Mouse (Mus musculus) CH12.LX (cell line): ENCODE measurements around the gene Catip. TPM values are rescaled to one million over a fixed set of nuclear protein-coding genes. Genes with fewer than 3 reads are reported as not detected.

Source experiments
- DNase-seq: peaks from one replicate; pipeline ENCODE4 v3.0.0-alpha.2; 2013; ENCODE audit errors: extremely low read depth
- H3K27ac ChIP-seq: 2 replicates; pipeline ENCODE4 v1.5.1; 2012; ENCODE audit warnings: low read depth, mild to moderate bottlenecking, control low read depth, moderate library complexity; ENCODE audit not compliant: insufficient read depth
- H3K27me3 ChIP-seq: replicated peaks from 2 replicates; pipeline ENCODE3; 2012; ENCODE audit warnings: inconsistent platforms
- H3K36me3 ChIP-seq, 2 experiments: replicated peaks in 1 of 2; 2 replicates each; pipeline versions ENCODE3 to v1.6.1; 2012; ENCODE audit warnings: inconsistent platforms in 1 of 2, low read length in 1 of 2, mild to moderate bottlenecking in 1 of 2, mixed read lengths in 1 of 2, moderate library complexity in 1 of 2; ENCODE audit not compliant: control insufficient read depth in 1 of 2, insufficient read depth in 1 of 2
- H3K4me1 ChIP-seq, 2 experiments: 2 replicates each; pipeline ENCODE4 v1.6.1; 2012; ENCODE audit warnings: inconsistent platforms in 1 of 2, moderate library complexity in 1 of 2; ENCODE audit not compliant: insufficient read depth in 2 of 2, control insufficient read depth in 1 of 2
- H3K4me2 ChIP-seq: 2 replicates; pipeline ENCODE4 v1.6.1; 2012; ENCODE audit warnings: low read depth, mild to moderate bottlenecking, control low read depth; ENCODE audit not compliant: poor library complexity, insufficient read depth, severe bottlenecking
- H3K4me3 ChIP-seq, 3 experiments: fragments of 150-350 bp in 1 of 3; sonication (generic) in 1 of 3; replicated peaks in 1 of 3; 2 replicates each; pipeline versions ENCODE3 to v1.5.1; 2011 to 2012; ENCODE audit warnings: low read depth in 2 of 3, low read length in 2 of 3, mild to moderate bottlenecking in 2 of 3, moderate library complexity in 2 of 3, control low read depth in 1 of 3, improper control_type of control experiment in 1 of 3, inconsistent platforms in 1 of 3, mixed read lengths in 1 of 3; ENCODE audit not compliant: poor library complexity in 1 of 3
- H3K79me2 ChIP-seq: replicated peaks from 2 replicates; pipeline ENCODE4 v1.6.1; 2012; ENCODE audit warnings: mild to moderate bottlenecking, moderate library complexity; ENCODE audit not compliant: control insufficient read depth, poor library complexity, insufficient read depth, severe bottlenecking; ENCODE audit errors: extremely low read depth
- H3K9ac ChIP-seq: 2 replicates; pipeline ENCODE4 v1.6.1; 2012; ENCODE audit warnings: low read depth, mild to moderate bottlenecking, control low read depth, moderate library complexity; ENCODE audit not compliant: insufficient read depth
- H3K9me3 ChIP-seq: replicated peaks from 2 replicates; pipeline ENCODE3; 2012; ENCODE audit warnings: low read length, inconsistent platforms, mixed read lengths
- BHLHE40 ChIP-seq: IDR thresholded peaks from 2 replicates; pipeline ENCODE4 v1.6.1; 2011; ENCODE audit warnings: mild to moderate bottlenecking, low read depth, low read length, improper control_type of control experiment
- CHD1 ChIP-seq: IDR thresholded peaks from 2 replicates; pipeline ENCODE4 v1.6.1; 2012; ENCODE audit warnings: low read depth, low read length, improper control_type of control experiment, inconsistent platforms
- CHD2 ChIP-seq: IDR thresholded peaks from 2 replicates; pipeline ENCODE4 v1.6.1; 2011; ENCODE audit warnings: low read length, improper control_type of control experiment
- E2F4 ChIP-seq: IDR thresholded peaks from 2 replicates; pipeline ENCODE4 v1.6.1; 2011; ENCODE audit warnings: low read depth, low read length, improper control_type of control experiment; ENCODE audit not compliant: insufficient replicate concordance
- ETS1 ChIP-seq: conservative IDR thresholded peaks from 2 replicates; pipeline ENCODE4 v1.6.1; 2012; ENCODE audit warnings: low read depth, mild to moderate bottlenecking, inconsistent platforms, low read length, improper control_type of control experiment, moderate library complexity
- GABPA ChIP-seq: IDR thresholded peaks from 2 replicates; pipeline ENCODE4 v1.6.1; 2012; ENCODE audit warnings: low read depth, low read length, improper control_type of control experiment, inconsistent platforms; ENCODE audit not compliant: insufficient replicate concordance
- HCFC1 ChIP-seq: IDR thresholded peaks from 2 replicates; pipeline ENCODE4 v1.6.1; 2012; ENCODE audit warnings: low read depth, mild to moderate bottlenecking, inconsistent platforms, low read length, improper control_type of control experiment
- JUND ChIP-seq: conservative IDR thresholded peaks from 2 replicates; pipeline ENCODE4 v1.6.1; 2011; ENCODE audit warnings: low read depth, low read length, improper control_type of control experiment
- MAX ChIP-seq: IDR thresholded peaks from 2 replicates; pipeline ENCODE4 v1.6.1; 2011; ENCODE audit warnings: low read length, improper control_type of control experiment
- MAZ ChIP-seq: IDR thresholded peaks from 2 replicates; pipeline ENCODE4 v1.6.1; 2012; ENCODE audit warnings: low read depth, mild to moderate bottlenecking, inconsistent platforms, low read length, improper control_type of control experiment, moderate library complexity
- MEF2A ChIP-seq: IDR thresholded peaks from 2 replicates; pipeline ENCODE4 v1.6.1; 2014; ENCODE audit warnings: low read depth, mild to moderate bottlenecking, inconsistent platforms, low read length, improper control_type of control experiment, borderline replicate concordance
- MXI1 ChIP-seq: IDR thresholded peaks from 2 replicates; pipeline ENCODE4 v1.6.1; 2011; ENCODE audit warnings: mild to moderate bottlenecking, low read depth, low read length, improper control_type of control experiment
- MYC ChIP-seq: IDR thresholded peaks from 2 replicates; pipeline ENCODE4 v1.6.1; 2011; ENCODE audit warnings: low read depth, mild to moderate bottlenecking, improper control_type of control experiment, low read length
- POLR2AphosphoS2 ChIP-seq: IDR thresholded peaks from 2 replicates; pipeline ENCODE4 v1.6.1; 2011; ENCODE audit warnings: low read depth, low read length, improper control_type of control experiment
- RCOR1 ChIP-seq: conservative IDR thresholded peaks from 2 replicates; pipeline ENCODE4 v1.6.1; 2012; ENCODE audit warnings: low read depth, mild to moderate bottlenecking, inconsistent platforms, low read length, improper control_type of control experiment
- SIN3A ChIP-seq: IDR thresholded peaks from 2 replicates; pipeline ENCODE4 v1.6.1; 2012; ENCODE audit warnings: low read length, improper control_type of control experiment, inconsistent platforms
- SMC3 ChIP-seq: IDR thresholded peaks from 2 replicates; pipeline ENCODE4 v1.6.1; 2011; ENCODE audit warnings: low read depth, low read length, improper control_type of control experiment
- TBP ChIP-seq: conservative IDR thresholded peaks from 2 replicates; pipeline ENCODE4 v1.6.1; 2011; ENCODE audit warnings: low read depth, low read length, improper control_type of control experiment
- TCF12 ChIP-seq: IDR thresholded peaks from 2 replicates; pipeline ENCODE4 v1.6.1; 2014; ENCODE audit warnings: low read depth, mild to moderate bottlenecking, inconsistent platforms, low read length, improper control_type of control experiment
- UBTF ChIP-seq: IDR thresholded peaks from 2 replicates; pipeline ENCODE4 v1.6.1; 2012; ENCODE audit warnings: low read depth, mild to moderate bottlenecking, inconsistent platforms, low read length, improper control_type of control experiment, moderate library complexity
- ZC3H11A ChIP-seq: IDR thresholded peaks from 2 replicates; pipeline ENCODE4 v1.6.1; 2012; ENCODE audit warnings: low read depth, mild to moderate bottlenecking, inconsistent platforms, low read length, improper control_type of control experiment
- ZMIZ1 ChIP-seq: IDR thresholded peaks from 2 replicates; pipeline ENCODE4 v1.6.1; 2012; ENCODE audit warnings: low read depth, mild to moderate bottlenecking, inconsistent platforms, low read length, improper control_type of control experiment
- dilution Hi-C: fragments of 300-500 bp; cut with MboI; formaldehyde crosslinking; loops from 2 replicates; pipeline ENCODE4 v1.14.3; 2020; ENCODE audit warnings: low sequenced_read_pairs; ENCODE audit not compliant: extremely low pct_unique_long_range_greater_than_20kb, extremely low pct_ligation_motif_present
- in situ Hi-C: fragments of 300-500 bp; cut with MboI; formaldehyde crosslinking; loops from 3 replicates; pipeline ENCODE4 v1.14.3; 2019; ENCODE audit warnings: low sequenced_read_pairs, low pct_ligation_motif_present, low pct_unique_long_range_greater_than_20kb, mixed read lengths
- polyA plus RNA-seq: library from polyadenylated mRNA; unstranded; fragments of >175 nt; gene quantifications from 2 replicates; pipeline ENCODE4 v1.2.1, GENCODE M21; 2012; ENCODE audit warnings: low read depth; ENCODE audit not compliant: insufficient read length
- total RNA-seq, 2 experiments: library from RNA; depleted of rRNA; stranded (reverse); fragments of 300-350 nt in 1 of 2; fragments of >200 nt in 1 of 2; gene quantifications; 2 replicates each; pipeline ENCODE4 v1.2.3; 2012 to 2014

Gene Catip
- total and polyA plus RNA-seq, 3 experiments = 0.11 to 2.6 (median 0.30) TPM

- Histone ChIP-seq H3K79me2 (no peaks in the 10 kb centered on the region), H3K9me3 (no peaks in the 10 kb centered on the region), H3K4me1 (peaks cover 40 to 72% of the 10 kb centered on the region in 2 experiments), H3K4me3 (no peak overlapping the region), H3K9ac (no peak overlapping the region), H3K36me3 (peaks cover 0 to 2% of the 10 kb centered on the region in 2 experiments), H3K4me2 (no peak overlapping the region), H3K27me3 (no peaks in the 10 kb centered on the region), H3K27ac (no peak overlapping the region)
- in situ Hi-C loops = loop anchor here (5.0 kb wide), 1 partner anchor 55 kb away; the partner anchor contains the start of gene Tmbim1
- TF ChIP-seq JUND (no peak), ZC3H11A (no peak), SMC3 (no peak), SIN3A (no peak), UBTF (no peak), TBP (no peak), MAZ (no peak), MEF2A (no peak), MXI1 (no peak), HCFC1 (no peak), GABPA (no peak), TCF12 (no peak), RCOR1 (no peak)
- dilution Hi-C loops = no loop called here
- no peak for DNase-seq
Measured at GRCm38 (mm10) chr1:74362325-74363229, 669 bp downstream of the Catip start.

GRCm38 (mm10) chr1:74363437-74363836 is 1.5 kb downstream of the Catip start:
- peaks cover 0 to 3% of the 10 kb centered on the region in 2 experiments for H3K36me3 ChIP-seq
- H3K9ac ChIP-seq = no peak overlapping the region
- no peak overlapping the region for H3K4me3 ChIP-seq
- no peaks in the 10 kb centered on the region for H3K79me2 ChIP-seq
- no peak for DNase-seq
- in situ Hi-C loops = loop anchor here (5.0 kb wide), 1 partner anchor 56 kb away; the partner anchor contains the start of gene Tmbim1
- H3K4me2 ChIP-seq = no peak overlapping the region
- H3K27ac ChIP-seq = no peak overlapping the region
- peaks cover 43 to 73% of the 10 kb centered on the region in 2 experiments for H3K4me1 ChIP-seq
- TF ChIP-seq MAX (no peak), HCFC1 (no peak), POLR2AphosphoS2 (no peak), BHLHE40 (no peak), MYC (no peak), CHD1 (no peak), JUND (no peak), ZMIZ1 (no peak), E2F4 (no peak), ETS1 (no peak), CHD2 (no peak)
- no peaks in the 10 kb centered on the region for H3K9me3 ChIP-seq
- no peaks in the 10 kb centered on the region for H3K27me3 ChIP-seq
- dilution Hi-C loops = no loop called here
